Mouse (Mus musculus): ENCODE results near the gene Ttll13. TPM values are rescaled to one million over a fixed set of nuclear protein-coding genes. Genes with fewer than 3 reads are reported as not detected.

The Ttll13 gene
- polyA plus RNA-seq, 1 experiment from 2014 or later: 1.2 TPM

DNA sequence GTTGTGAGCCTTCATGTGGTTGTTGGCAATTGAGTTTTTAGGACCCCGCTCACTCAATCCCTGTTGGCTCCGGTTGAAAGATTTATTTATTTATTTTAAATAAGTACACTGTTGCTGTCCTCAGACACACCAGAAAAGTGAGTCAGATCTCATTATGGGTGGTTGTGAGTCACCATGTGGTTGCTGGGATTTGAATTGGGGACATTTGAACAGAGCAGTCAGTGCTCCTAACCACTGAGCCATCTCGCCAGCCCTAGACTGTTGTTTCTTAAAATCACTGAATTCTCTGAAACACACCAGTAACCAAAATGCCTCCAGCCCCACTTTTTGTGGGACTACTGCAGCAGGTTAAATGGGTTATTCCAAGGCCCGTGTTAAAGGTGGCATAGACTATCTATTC, 52.6 kb downstream of the Ttll13 start:
- DNase-seq (ENCODE audit: low spot score) (no peak), ATAC-seq (no peak)
- no peak overlapping the region for H3K4me3 ChIP-seq (ENCODE audit: low read depth, low read length)
- 0 out of 2 replicates have a peak, but pooled peaks cover 5% of the 10 kb centered on the region for H3K4me1 ChIP-seq (ENCODE audit: control insufficient read depth, insufficient read depth, low read length)
- peaks cover 26% of the 10 kb centered on the region for H3K36me3 ChIP-seq (ENCODE audit: control insufficient read depth, insufficient read depth, low read length)
- H3K9me3 ChIP-seq (replicated peaks; ENCODE audit: control insufficient read depth, low read length): no peaks in the 10 kb centered on the region
- H3K27ac ChIP-seq (ENCODE audit: low read depth, low read length): no peak overlapping the region
- no peaks in the 10 kb centered on the region for H3K27me3 ChIP-seq (replicated peaks; ENCODE audit: control insufficient read depth, insufficient read depth, low read length)
- WGBS: 93% methylated on average over 4 of the region's 4 CpGs
- no peak overlapping the region for H3K4me2 ChIP-seq (ENCODE audit: low read length)
- H3K9ac ChIP-seq (ENCODE audit: low read length): no peak overlapping the region

DNA sequence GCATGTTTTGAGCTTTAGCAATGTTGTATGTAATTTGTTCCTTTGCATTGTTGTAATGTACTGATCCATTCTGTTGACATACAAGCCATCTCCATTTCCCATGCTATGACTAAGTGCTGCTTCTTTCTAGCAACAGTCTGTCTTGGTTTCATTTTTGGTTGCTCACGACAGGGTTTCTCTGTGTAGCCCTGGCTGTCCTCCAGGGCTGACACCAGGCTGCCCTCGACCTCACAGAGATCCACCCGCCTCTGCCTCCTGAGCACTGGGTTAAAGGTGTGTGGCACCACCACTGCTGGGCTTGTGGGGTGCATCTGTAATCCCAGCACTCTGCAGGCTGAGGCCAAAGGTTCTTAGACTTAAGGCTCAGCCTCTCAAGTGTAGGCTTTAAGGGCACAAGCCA, 53.4 kb downstream of the Ttll13 start:
- Histone ChIP-seq H3K4me3 (ENCODE audit: low read depth, low read length) (no peak overlapping the region), H3K27me3 (replicated peaks; ENCODE audit: control insufficient read depth, insufficient read depth, low read length) (no peaks in the 10 kb centered on the region), H3K27ac (ENCODE audit: low read depth, low read length) (no peak overlapping the region), H3K4me2 (ENCODE audit: low read length) (no peak overlapping the region), H3K36me3 (ENCODE audit: control insufficient read depth, insufficient read depth, low read length) (peaks cover 34% of the 10 kb centered on the region), H3K4me1 (ENCODE audit: control insufficient read depth, insufficient read depth, low read length) (0 out of 2 replicates have a peak, but pooled peaks cover 5% of the 10 kb centered on the region), H3K9me3 (replicated peaks; ENCODE audit: control insufficient read depth, low read length) (no peaks in the 10 kb centered on the region), H3K9ac (ENCODE audit: low read length) (no peak overlapping the region)
- ATAC-seq (no peak), DNase-seq (ENCODE audit: low spot score) (no peak)
- 93% methylated on average over 3 of the region's 3 CpGs for WGBS

DNA sequence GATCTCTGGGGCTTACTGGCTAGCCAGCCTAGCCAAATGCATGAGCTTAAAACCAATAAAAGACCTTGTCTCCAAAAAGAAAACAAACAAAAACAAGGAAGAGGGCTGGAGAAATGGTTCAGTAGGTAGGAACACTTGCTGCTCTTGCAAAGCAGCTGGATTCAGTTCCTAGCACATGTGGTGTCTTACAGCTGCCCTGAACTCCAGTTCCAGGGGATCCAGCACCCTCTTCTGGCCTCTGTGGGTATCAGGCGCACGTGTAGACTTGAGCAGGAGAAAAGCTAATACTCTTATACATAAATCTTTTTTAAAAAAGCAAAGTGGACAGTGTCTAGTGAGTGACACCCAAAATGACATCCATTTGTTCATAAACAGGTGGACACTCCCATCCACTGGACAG, 55.3 kb downstream of the Ttll13 start:
- Histone ChIP-seq H3K9ac (ENCODE audit: low read length) (no peak overlapping the region), H3K27me3 (replicated peaks; ENCODE audit: control insufficient read depth, insufficient read depth, low read length) (no peaks in the 10 kb centered on the region), H3K9me3 (replicated peaks; ENCODE audit: control insufficient read depth, low read length) (no peaks in the 10 kb centered on the region), H3K4me2 (ENCODE audit: low read length) (no peak overlapping the region), H3K4me1 (ENCODE audit: control insufficient read depth, insufficient read depth, low read length) (0 out of 2 replicates have a peak, but pooled peaks cover 5% of the 10 kb centered on the region), H3K36me3 (ENCODE audit: control insufficient read depth, insufficient read depth, low read length) (peaks cover 53% of the 10 kb centered on the region), H3K4me3 (ENCODE audit: low read depth, low read length) (no peak overlapping the region), H3K27ac (ENCODE audit: low read depth, low read length) (no peak overlapping the region)
- DNase-seq (ENCODE audit: low spot score) (no peak), ATAC-seq (no peak)
- 95% methylated on average over 2 of the region's 2 CpGs for WGBS

DNA sequence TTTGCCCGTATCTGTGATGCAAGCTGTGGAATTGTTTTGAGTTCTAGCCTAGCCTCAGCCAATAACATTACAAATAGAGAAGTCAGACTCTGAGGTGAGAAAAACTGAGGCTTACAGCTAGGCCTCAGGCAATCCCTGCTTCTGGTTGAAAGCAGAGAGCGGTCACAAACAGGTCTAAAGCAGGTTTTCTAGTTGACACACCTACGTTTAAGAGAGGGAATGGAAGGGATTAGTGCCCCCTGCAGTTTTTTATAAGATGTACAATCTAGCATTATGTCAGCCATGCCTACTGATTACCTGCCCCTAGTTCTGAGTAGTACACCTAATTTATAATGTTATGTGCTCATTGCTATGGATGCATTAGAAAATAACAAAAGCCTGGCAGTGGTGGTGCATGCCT, 61.6 kb downstream of the Ttll13 start:
- ATAC-seq (no peak), DNase-seq (ENCODE audit: low spot score) (no peak)
- Histone ChIP-seq H3K27ac (ENCODE audit: low read depth, low read length) (no peak overlapping the region), H3K4me3 (ENCODE audit: low read depth, low read length) (no peak overlapping the region), H3K4me2 (ENCODE audit: low read length) (no peak overlapping the region), H3K9me3 (replicated peaks; ENCODE audit: control insufficient read depth, low read length) (no peaks in the 10 kb centered on the region), H3K9ac (ENCODE audit: low read length) (no peak overlapping the region), H3K36me3 (ENCODE audit: control insufficient read depth, insufficient read depth, low read length) (peaks cover 82% of the 10 kb centered on the region), H3K4me1 (ENCODE audit: control insufficient read depth, insufficient read depth, low read length) (no peaks in the 10 kb centered on the region), H3K27me3 (replicated peaks; ENCODE audit: control insufficient read depth, insufficient read depth, low read length) (no peaks in the 10 kb centered on the region)
- 73% methylated on average over 3 of the region's 3 CpGs for WGBS

Other genes starting within 250 kb of the Ttll13 start
- gene Zfp710, start 221.6 kb upstream of the Ttll13 start, polyA plus RNA-seq (2014; fragmentation: Nextera tagmentation; extraction: Ambion mirVana): 17.6 and 18.3 TPM in 2 replicates
- gene Idh2, start 131.0 kb upstream of the Ttll13 start, polyA plus RNA-seq (2014; fragmentation: Nextera tagmentation; extraction: Ambion mirVana): 315 and 338 TPM in 2 replicates
- gene Sema4b, start 59.5 kb upstream of the Ttll13 start, polyA plus RNA-seq (2014; fragmentation: Nextera tagmentation; extraction: Ambion mirVana): 11.6 and 12.8 TPM in 2 replicates
- gene Cib1, start 13.6 kb upstream of the Ttll13 start, polyA plus RNA-seq (2014; fragmentation: Nextera tagmentation; extraction: Ambion mirVana): 32.7 and 38.5 TPM in 2 replicates
- gene Gdpgp1, start 13.5 kb upstream of the Ttll13 start, polyA plus RNA-seq (2014; fragmentation: Nextera tagmentation; extraction: Ambion mirVana): 2.1 and 2.7 TPM in 2 replicates
- gene Ngrn, start 14.8 kb downstream of the Ttll13 start, polyA plus RNA-seq (2014; fragmentation: Nextera tagmentation; extraction: Ambion mirVana): 71.2 and 71.8 TPM in 2 replicates
- 6.1 and 10.9 TPM in 2 replicates for gene Vps33b, start 23.3 kb downstream of the Ttll13 start, polyA plus RNA-seq (2014; fragmentation: Nextera tagmentation; extraction: Ambion mirVana)
- gene Prc1, start 48.1 kb downstream of the Ttll13 start, polyA plus RNA-seq (2014; fragmentation: Nextera tagmentation; extraction: Ambion mirVana): 102 and 125 TPM in 2 replicates
- gene Rccd1, start 78.1 kb downstream of the Ttll13 start, polyA plus RNA-seq (2014; fragmentation: Nextera tagmentation; extraction: Ambion mirVana): 7.0 and 11.4 TPM in 2 replicates
- 29.6 and 36.4 TPM in 2 replicates for gene Unc45a, start 94.6 kb downstream of the Ttll13 start, polyA plus RNA-seq (2014; fragmentation: Nextera tagmentation; extraction: Ambion mirVana)
- gene Hddc3, start 96.7 kb downstream of the Ttll13 start, polyA plus RNA-seq (2014; fragmentation: Nextera tagmentation; extraction: Ambion mirVana): 27.2 and 30.7 TPM in 2 replicates
- 7.6 and 10.5 TPM in 2 replicates for gene Man2a2, start 125.0 kb downstream of the Ttll13 start, polyA plus RNA-seq (2014; fragmentation: Nextera tagmentation; extraction: Ambion mirVana)
- gene Fes, start 141.6 kb downstream of the Ttll13 start, polyA plus RNA-seq (2014; fragmentation: Nextera tagmentation; extraction: Ambion mirVana): 2.4 and 3.5 TPM in 2 replicates
- 3.9 and 4.1 TPM in 2 replicates for gene Furin, start 159.1 kb downstream of the Ttll13 start, polyA plus RNA-seq (2014; fragmentation: Nextera tagmentation; extraction: Ambion mirVana)